Mouse (Mus musculus) lung, adult 18-20 months (tissue): ENCODE results near the gene March9.

Experiments used
- DNase-seq, 2 experiments: peaks; one replicate each; pipeline ENCODE4 v3.0.0; 2022; ENCODE audit warnings: mixed read lengths in 2 of 2

Gene March9

GRCm38 (mm10) chr10:127059968-127060916 lies at the start of gene March9:
Gene March9, minus strand, starts transcription at chr10:127060184.
- DNase-seq = peak; percentile 90 to 91

- DNase-seq = no peak
Observed at GRCm38 (mm10) chr10:127108262-127108583, 48.2 kb upstream of the March9 start.

GRCm38 (mm10) chr10:127107563-127108261 lies 47.7 kb upstream of the March9 start:
- DNase-seq = no peak

GRCm38 (mm10) chr10:127103631-127104030 lies 43.6 kb upstream of the March9 start:
- DNase-seq = no peak

- no peak for DNase-seq
Observed at GRCm38 (mm10) chr10:127101151-127101550, 41.2 kb upstream of the March9 start.

GRCm38 (mm10) chr10:127100414-127100813 lies 40.4 kb upstream of the March9 start:
- DNase-seq = no peak

- no peak for DNase-seq
Observed at GRCm38 (mm10) chr10:127099868-127100267, 39.9 kb upstream of the March9 start.

- DNase-seq = no peak
Observed at GRCm38 (mm10) chr10:127099191-127099590, 39.2 kb upstream of the March9 start.

- no peak for DNase-seq
Observed at GRCm38 (mm10) chr10:127098514-127098913, 38.5 kb upstream of the March9 start.

- DNase-seq = peak; percentile 60 to 82
Observed at GRCm38 (mm10) chr10:127094382-127094802, 34.4 kb upstream of the March9 start.

- DNase-seq = no peak
Observed at GRCm38 (mm10) chr10:127092742-127093141, 32.8 kb upstream of the March9 start.

- DNase-seq = peak; percentile 47 to 62
Observed at GRCm38 (mm10) chr10:127091507-127092396, 31.8 kb upstream of the March9 start.

GRCm38 (mm10) chr10:127090560-127091411 lies 30.8 kb upstream of the March9 start:
- DNase-seq = peak; percentile 50 to 74

- DNase-seq = no peak
Observed at GRCm38 (mm10) chr10:127085633-127086032, 25.6 kb upstream of the March9 start.

- DNase-seq = no peak
Observed at GRCm38 (mm10) chr10:127085052-127085451, 25.1 kb upstream of the March9 start.

- DNase-seq = no peak
Observed at GRCm38 (mm10) chr10:127083915-127084306, 23.9 kb upstream of the March9 start.

GRCm38 (mm10) chr10:127083292-127083914 lies 23.4 kb upstream of the March9 start:
- no peak for DNase-seq

- no peak for DNase-seq
Observed at GRCm38 (mm10) chr10:127081996-127082620, 22.1 kb upstream of the March9 start.

- DNase-seq = no peak
Observed at GRCm38 (mm10) chr10:127080901-127081780, 21.2 kb upstream of the March9 start.
